Mouse (Mus musculus) limb, embryonic 10.5 days (tissue): Measurements from ENCODE around the gene Hes7. TPM values are rescaled to one million over a fixed set of nuclear protein-coding genes. Genes with fewer than 3 reads are reported as not detected.

Experiments
- DNase-seq: peaks from one replicate; pipeline ENCODE4 v3.0.0-alpha.2; 2017; ENCODE audit warnings: low spot score
- H3K27ac ChIP-seq: fragments of 300-500 bp; sonication (generic); 2 replicates; pipeline ENCODE4 v1.5.1; 2016; ENCODE audit warnings: mild to moderate bottlenecking
- H3K27me3 ChIP-seq: fragments of 300-500 bp; sonication (generic); 2 replicates; pipeline ENCODE4 v1.6.1; 2016; ENCODE audit warnings: low read depth, mild to moderate bottlenecking; ENCODE audit not compliant: poor library complexity, severe bottlenecking
- H3K36me3 ChIP-seq: fragments of 300-500 bp; sonication (generic); 2 replicates; pipeline ENCODE4 v1.6.1; 2016; ENCODE audit warnings: mild to moderate bottlenecking, moderate library complexity
- H3K4me1 ChIP-seq: fragments of 300-500 bp; sonication (generic); 2 replicates; pipeline ENCODE4 v1.6.1; 2016
- H3K4me3 ChIP-seq: fragments of 300-500 bp; sonication (generic); 2 replicates; pipeline ENCODE4 v1.5.1; 2016; ENCODE audit warnings: mild to moderate bottlenecking, moderate library complexity
- H3K9me3 ChIP-seq: fragments of 300-500 bp; sonication (generic); replicated peaks from 2 replicates; pipeline ENCODE4 v1.6.1; 2016; ENCODE audit warnings: mild to moderate bottlenecking
- WGBS: fragments of 180-500 bp; shearing (Covaris S2); methylation state at CpG from one replicate; pipeline ENCODE4 v1.1.7; 2016; 5-methylcytosine and 5-hydroxymethylcytosine counted together
- polyA plus RNA-seq: library from polyadenylated mRNA; unstranded; fragments of >200 nt; fragmentation: Nextera tagmentation; extraction: Ambion mirVana; gene quantifications from 2 replicates; pipeline ENCODE4 v1.2.1, GENCODE M21; 2016

Hes7 gene
- polyA plus RNA-seq, 1 experiment from 2014 or later: 0.90 TPM

- Histone ChIP-seq H3K27ac (no peak overlapping the region), H3K4me3 (no peak overlapping the region), H3K4me1 (no peaks in the 10 kb centered on the region), H3K36me3 (no peaks in the 10 kb centered on the region), H3K9me3 (no peaks in the 10 kb centered on the region), H3K27me3 (0 out of 2 replicates have a peak, but pooled peaks cover 11% of the 10 kb centered on the region)
- WGBS: 37% methylated on average over 7 of the region's 7 CpGs
- peak; percentile 66 for DNase-seq
Measured at GRCm38 (mm10) chr11:69171626-69172025, 51.4 kb downstream of the Hes7 start.

- H3K27me3 ChIP-seq: 0 out of 2 replicates have a peak, but pooled peaks cover 7% of the 10 kb centered on the region
- no peak overlapping the region for H3K27ac ChIP-seq
- H3K36me3 ChIP-seq: no peaks in the 10 kb centered on the region
- DNase-seq: no peak
- WGBS: 84% methylated on average over 2 of the region's 2 CpGs
- H3K4me1 ChIP-seq: no peaks in the 10 kb centered on the region
- H3K9me3 ChIP-seq: no peaks in the 10 kb centered on the region
- no peak overlapping the region for H3K4me3 ChIP-seq
Measured at GRCm38 (mm10) chr11:69172606-69173005, 52.4 kb downstream of the Hes7 start.

Other genes with a start within 250 kb of the Hes7 start
- 52.6 and 61.8 TPM in 2 replicates for gene Ndel1, start 248.5 kb upstream of the Hes7 start, polyA plus RNA-seq
- gene Rnf222, start 231.9 kb upstream of the Hes7 start, polyA plus RNA-seq: 0.04 and 0.09 TPM in 2 replicates
- gene Rpl26, start 218.8 kb upstream of the Hes7 start, polyA plus RNA-seq: 1,058 and 1,266 TPM in 2 replicates
- not detected in 2 replicates for gene Odf4, start 193.3 kb upstream of the Hes7 start, polyA plus RNA-seq
- gene Arhgef15, start 162.9 kb upstream of the Hes7 start, polyA plus RNA-seq: 8.0 and 9.0 TPM in 2 replicates
- 2.4 and 3.2 TPM in 2 replicates for gene Slc25a35, start 152.3 kb upstream of the Hes7 start, polyA plus RNA-seq
- 88.6 and 115 TPM in 2 replicates for gene Rangrf, start 145.2 kb upstream of the Hes7 start, polyA plus RNA-seq
- gene Pfas, start 111.9 kb upstream of the Hes7 start, polyA plus RNA-seq: 66.5 and 70.0 TPM in 2 replicates
- gene Ctc1, start 104.5 kb upstream of the Hes7 start, polyA plus RNA-seq: 103 and 104 TPM in 2 replicates
- gene Aurkb, start 74.8 kb upstream of the Hes7 start, polyA plus RNA-seq: 214 and 217 TPM in 2 replicates
- gene Borcs6, start 60.7 kb upstream of the Hes7 start, polyA plus RNA-seq: 5.3 and 6.0 TPM in 2 replicates
- 35.8 and 38.6 TPM in 2 replicates for gene Tmem107, start 49.6 kb upstream of the Hes7 start, polyA plus RNA-seq
- 51.1 and 72.1 TPM in 2 replicates for gene Vamp2, start 31.9 kb upstream of the Hes7 start, polyA plus RNA-seq
- gene Per1, start 25.2 kb upstream of the Hes7 start, polyA plus RNA-seq: 10.3 and 10.8 TPM in 2 replicates
- 0.15 and 0.29 TPM in 2 replicates for gene 9130213A22Rik, start 2.2 kb downstream of the Hes7 start, polyA plus RNA-seq
- 0.28 and 0.39 TPM in 2 replicates for gene Aloxe3, start 5.5 kb downstream of the Hes7 start, polyA plus RNA-seq
- gene Alox12b, start 36.6 kb downstream of the Hes7 start, polyA plus RNA-seq: 0.05 TPM in 1 of 2 replicates, not detected in the other
- 0.15 TPM in 1 of 2 replicates, not detected in the other for gene Alox8, start 77.4 kb downstream of the Hes7 start, polyA plus RNA-seq
- gene Gucy2e, start 116.6 kb downstream of the Hes7 start, polyA plus RNA-seq: not detected in 2 replicates
- gene Cntrob, start 203.4 kb downstream of the Hes7 start, polyA plus RNA-seq: 28.9 and 36.2 TPM in 2 replicates
- 135 and 144 TPM in 2 replicates for gene Trappc1, start 203.6 kb downstream of the Hes7 start, polyA plus RNA-seq
- gene Kcnab3, start 205.9 kb downstream of the Hes7 start, polyA plus RNA-seq: 0.93 and 1.4 TPM in 2 replicates
- 14.2 and 20.6 TPM in 2 replicates for gene Rnf227, start 220.1 kb downstream of the Hes7 start, polyA plus RNA-seq
- 35.1 and 70.5 TPM in 2 replicates for gene Chd3, start 249.0 kb downstream of the Hes7 start, polyA plus RNA-seq